Mouse (Mus musculus) layer of hippocampus, adult 18-20 months (tissue): Measurements from ENCODE around the gene Zfp654. TPM values are rescaled to one million over a fixed set of nuclear protein-coding genes. Genes with fewer than 3 reads are reported as not detected.

ENCODE experiments used
- DNase-seq, 2 experiments: peaks; one replicate each; pipeline ENCODE4 v3.0.0; 2022; ENCODE audit warnings: low spot score in 2 of 2
- total RNA-seq, 2 experiments: library from RNA; stranded (reverse); gene quantifications; 2 replicates each; pipeline ENCODE4 v1.2.3; 2021

The Zfp654 gene
- total RNA-seq, 2 experiments from 2014 or later = 16.2 to 16.6 TPM

DNA sequence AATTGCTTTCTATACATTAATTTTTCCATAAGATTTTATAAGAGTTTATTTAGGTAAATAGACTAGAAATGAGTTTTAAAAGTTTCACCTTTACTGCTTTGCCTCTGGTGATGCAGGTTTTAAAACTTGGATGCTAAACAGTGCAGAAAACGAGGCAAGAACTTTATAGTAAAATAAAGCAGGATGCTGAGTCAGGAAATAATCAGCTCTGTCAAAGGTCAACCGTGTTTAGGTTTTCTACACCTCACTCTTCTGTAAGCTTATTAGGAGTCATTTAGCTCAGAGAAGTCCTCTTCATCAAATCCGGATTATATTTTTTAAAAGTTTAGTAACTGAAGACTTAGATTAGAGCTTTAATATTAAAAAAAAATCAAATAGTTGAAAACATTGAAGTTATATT, 5.5 kb upstream of the Zfp654 start:
- DNase-seq = no peak

DNA sequence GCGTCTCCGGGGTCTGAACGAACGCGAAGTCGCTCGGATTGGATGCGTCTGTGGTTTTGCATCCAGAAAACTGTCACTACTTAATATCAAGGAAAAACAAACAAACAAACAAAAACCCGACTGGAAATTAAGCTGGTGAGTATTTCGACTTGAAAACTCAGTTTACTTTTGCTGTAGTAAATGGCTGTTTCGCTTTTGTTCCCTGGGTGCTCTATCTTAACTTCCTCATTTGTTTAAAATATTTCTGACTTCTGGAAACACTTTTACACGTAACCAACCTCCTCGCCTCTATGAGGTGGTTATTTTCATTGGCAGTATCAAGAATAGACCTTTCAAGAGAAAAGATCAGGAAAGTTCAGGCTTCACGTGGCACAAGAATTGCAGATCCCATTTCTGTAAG, 1.4 kb upstream of the Zfp654 start:
- no peak for DNase-seq

DNA sequence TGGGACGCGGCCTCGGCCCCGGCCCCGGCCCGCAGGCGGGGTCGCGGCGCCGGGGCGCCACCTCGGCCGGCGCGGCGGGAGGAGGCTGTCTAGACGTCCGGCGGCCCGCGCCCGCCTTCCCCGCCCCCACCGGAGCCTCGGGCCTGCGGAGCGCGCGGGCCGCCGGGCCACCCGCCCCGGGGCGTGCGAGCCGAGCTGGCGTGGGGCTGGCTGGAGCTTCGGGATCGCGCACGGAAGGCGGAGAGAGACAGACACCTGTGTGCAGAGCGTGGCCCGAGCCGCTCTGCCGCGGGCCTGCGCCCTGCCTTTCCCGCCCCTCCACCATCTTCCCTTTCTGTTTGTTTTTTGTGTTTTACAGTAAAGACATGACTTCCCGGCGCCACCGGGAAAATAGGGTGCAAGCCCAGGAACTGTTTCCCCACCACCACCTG, 1.0 kb upstream of the Zfp654 start:
- peak; percentile 9 to 35 for DNase-seq

DNA sequence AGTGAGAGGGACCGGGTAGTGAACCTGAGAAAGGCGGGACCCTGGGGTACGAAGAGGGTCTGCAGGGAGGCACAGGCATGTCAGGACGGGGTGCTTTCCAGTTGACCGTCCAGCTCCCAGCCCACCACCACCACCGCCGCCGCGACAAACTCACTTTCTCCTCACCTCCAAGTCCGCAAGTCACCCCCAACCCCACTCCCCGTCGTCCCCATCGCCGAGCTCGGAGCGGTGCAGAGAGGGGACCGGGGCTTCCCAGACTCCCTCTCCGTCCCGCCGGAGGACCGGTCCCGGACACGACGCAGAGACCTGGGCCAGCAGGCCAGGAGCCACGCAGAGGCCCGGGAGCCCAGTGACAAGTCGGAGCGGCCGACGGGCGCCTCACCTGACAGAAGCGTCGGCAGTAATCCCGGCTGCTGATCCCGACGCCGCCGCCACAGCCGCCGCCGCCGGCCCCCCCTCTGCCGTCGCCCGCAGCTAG, 328 bp downstream of the Zfp654 start:
- peak in 1 of 2 experiments; percentile 12 for DNase-seq

DNA sequence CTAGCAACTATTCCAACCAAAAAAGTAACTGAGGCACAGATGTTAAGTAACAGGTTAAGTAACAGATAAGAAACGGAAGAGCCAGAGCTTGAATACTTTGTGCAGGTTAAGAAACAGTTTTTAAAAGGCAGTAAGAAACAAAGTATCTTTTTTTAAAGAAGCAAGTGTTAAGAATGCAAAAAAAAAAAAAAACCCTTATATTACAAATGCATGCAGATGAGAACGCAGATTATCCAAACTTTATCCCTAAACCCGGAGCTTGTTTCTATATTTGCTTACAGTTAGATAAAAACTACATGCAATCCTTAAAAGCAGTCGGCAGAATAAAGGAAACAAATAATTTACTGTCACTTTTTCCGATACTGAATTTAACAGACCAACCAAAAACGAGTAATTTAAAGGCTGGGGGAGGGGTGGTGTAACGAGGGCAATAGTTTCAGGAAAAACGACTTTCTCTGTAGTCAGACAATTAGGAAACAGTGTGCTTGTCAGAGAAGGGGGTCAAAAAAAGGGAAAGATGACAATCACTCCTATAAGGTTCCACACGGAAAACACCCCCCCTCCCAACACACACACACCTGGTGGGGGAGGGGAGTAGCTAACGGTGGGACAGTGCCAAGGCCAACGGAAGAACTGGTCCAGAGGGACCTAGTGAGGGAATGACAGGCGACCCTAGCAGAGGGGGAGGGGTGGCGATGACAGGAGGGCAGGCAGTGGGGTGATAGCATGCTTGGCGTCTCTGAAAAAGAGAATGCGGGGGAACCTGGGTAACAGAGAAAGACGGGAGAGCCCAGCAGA, 966 bp downstream of the Zfp654 start:
- peak; percentile 3 to 27 for DNase-seq

DNA sequence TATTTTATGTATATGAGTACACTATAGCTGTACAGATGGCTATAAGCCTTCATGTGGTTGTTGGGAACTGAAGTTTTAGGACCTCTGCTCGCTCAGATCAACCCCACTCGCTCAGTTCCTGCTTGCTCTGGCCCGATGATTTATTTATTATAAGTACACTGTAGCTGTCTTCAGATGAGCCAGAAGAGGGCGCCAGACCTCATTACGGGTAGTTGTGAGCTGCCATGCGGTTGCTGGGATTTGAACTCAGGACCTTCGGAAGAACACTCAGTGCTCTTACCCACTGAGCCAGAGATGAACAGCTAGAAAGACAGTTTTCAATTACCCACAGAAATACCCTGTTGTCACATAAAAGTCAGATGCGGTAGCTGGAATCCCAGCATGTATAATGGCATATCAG, 5.5 kb downstream of the Zfp654 start:
- DNase-seq = no peak

DNA sequence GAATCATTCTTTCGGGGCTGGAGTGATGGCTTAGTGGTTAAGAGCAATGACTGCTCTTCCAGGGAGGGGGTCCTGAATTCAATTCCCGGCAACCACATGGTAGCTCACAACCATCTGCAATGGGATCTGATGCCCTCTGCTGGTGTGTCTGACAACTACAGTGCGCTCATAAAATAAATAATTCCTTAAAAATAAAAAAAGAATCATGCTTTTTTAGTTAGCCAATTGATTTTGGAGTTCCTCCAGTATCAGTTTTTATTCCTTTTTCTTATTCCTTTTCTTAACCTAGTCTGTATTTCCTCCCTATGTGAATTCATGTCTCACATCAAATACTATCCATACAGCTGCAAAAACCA, 9.1 kb downstream of the Zfp654 start:
- no peak for DNase-seq

DNA sequence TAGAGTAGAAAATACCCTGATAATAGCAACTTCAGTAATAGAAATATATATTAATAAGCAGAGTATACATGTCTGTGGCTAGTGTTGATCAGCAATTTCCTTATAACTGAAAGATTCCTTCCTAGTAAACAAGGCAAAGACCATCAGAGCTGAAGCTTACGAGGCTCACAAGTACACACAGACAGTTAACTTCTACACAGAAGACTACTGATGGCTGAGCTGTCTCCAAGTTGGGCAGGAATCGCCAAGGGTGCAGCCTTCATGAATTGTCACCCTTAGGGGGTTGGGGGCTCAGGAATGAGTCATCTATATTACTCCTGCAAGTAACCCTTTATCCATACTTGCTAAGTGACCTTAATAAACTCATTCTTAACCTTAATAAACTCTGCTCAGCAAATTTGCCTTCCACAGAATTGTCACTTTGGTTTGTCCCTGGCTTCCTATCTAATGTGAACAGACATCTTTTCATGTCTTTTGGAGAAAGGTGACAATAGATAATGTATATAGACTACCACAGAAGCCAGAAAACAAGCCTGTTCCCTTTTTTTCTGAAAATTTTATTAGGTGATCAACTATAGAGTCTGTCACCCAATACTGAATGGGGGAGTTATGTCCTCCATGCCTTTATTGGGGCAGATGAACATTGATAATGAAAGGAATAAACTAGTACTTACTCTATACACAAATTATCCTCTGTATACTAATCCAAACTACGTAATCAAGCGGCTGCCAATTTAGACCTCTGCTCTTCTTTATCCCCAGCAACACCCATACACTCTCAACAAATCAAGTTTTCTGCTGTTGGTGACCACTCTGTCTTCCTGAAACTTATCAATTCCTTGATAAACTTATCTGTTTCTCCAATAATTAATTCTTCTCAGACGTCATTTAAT, 9.7 kb downstream of the Zfp654 start:
- no peak for DNase-seq

DNA sequence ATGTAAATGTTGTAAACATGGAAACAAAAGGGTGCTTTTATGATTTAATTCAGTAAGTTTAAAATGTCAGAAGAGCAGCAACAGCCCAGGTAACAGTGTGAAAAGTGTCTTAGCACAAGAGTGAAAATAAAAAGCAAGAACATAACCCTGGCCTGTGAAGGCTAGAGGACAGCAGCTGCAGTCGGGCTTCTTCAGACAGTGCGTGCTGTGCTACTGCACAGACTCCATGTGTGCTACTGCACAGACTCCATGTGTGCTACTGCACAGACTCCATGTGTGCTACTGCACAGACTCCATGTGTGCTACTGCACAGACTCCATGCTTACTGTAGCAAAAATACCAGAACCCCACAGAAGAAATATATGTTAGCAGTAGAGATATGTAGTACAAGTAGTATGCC, 14.7 kb downstream of the Zfp654 start:
- no peak for DNase-seq

DNA sequence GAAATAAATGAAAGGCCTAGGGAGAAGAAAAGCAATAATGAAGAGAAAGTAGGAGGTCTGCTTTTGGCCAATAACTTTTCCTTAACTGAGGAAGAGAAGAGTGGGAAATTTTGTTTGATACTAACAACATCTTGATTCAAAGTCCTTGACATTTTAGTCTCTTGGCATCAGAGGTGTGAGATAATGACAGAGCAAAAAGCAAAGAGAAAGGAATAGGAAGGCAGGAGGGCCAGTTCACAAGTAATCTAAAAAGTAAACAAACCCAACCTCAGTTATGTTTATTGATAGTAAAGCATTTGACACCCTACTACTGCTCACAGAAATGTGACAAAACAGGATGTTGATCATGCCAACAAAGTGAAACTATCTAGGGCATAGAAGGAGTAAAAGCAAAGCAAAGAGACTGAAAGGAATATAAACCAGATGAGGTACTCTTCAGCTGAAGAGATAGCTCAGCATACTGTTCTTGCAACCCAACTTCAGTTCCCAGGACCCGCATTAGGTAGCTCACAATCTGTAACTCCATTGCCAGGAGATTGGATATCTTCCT, 15.4 kb downstream of the Zfp654 start:
- DNase-seq = no peak

DNA sequence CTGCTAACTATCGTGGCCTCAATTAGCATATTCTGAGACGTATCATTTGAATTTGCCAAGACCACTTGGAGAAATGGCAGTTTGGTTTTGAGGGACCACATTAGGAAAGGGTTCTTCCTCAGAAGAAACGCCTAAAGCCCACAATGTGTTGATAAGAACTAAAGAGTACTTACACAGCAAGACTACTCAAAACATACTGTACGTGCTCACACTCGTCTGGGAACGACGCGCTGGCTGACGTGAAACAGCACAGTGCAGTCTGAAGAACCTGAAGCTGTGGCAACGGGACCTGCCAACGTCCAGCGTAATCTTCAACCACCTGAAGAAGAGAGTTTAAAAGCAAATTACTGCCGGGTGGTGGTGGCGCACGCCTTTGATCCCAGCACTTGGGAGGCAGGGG, 21.2 kb downstream of the Zfp654 start:
- DNase-seq = no peak

DNA sequence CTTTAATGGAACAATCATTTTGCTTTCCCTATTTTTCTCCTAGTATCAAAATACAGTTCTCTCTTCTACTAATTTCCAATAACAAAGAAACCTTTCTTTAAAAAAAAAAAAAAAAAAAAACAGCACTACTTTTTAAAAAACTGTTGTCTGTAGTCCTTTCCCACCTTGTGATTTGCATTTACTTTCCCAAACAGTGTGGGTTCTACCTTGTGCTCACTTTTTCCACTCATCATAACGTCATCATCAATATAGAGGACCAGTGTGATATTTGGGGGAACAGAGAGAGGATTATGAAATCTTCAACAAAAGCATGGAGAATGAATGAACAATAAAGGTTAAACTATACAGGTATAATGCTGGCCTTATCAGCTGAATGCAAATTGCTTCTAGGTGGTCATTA, 27.0 kb downstream of the Zfp654 start:
- DNase-seq = no peak

DNA sequence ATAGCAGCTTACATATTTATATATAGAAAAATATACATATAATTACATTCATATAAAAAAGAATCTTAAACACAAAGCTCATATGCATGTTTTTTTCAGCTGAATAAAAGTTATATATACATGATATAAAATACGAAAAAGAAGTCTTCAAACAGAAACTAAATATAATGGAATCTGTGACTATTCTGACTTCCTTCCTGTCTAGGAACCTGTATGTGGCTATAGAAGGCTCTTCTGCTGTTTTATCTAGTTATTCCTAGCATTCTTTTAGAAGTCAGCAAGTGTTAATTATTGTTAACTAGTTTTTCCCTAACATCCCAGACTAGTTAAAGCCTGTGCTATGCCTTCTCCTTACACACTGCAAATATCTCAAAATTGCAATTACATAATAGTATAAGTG, 27.6 kb downstream of the Zfp654 start:
- no peak for DNase-seq

DNA sequence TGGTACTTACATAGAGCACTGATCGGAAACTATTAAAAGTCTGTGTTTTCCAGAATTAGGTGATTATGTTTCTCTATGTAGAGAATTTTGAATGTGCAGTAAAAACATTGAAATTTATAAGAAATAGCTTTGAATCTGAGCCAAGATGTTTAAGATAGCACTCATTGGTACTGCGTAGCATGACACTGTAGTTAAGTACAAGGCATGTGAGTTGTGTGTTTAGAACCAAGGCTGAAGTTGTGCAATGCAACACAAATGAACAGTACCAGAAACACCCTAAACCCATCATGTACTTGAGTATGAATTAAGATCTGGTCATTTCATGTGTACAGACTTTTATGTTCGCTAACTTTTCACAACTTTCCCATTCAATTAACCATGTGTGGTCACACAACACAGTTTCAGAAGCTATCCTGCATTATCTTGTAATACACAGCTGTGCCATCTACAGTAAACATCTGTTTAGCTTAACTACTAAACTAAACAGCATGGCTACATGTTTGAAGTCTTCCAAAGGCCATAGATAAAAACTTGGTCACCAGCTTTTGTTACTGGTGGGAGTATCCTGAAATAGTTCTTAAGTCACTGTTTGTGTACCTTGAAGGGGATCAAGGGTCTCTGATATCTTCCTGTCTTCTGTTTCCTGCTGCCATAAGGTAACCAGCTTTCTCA, 34.2 kb downstream of the Zfp654 start:
- no peak for DNase-seq

DNA sequence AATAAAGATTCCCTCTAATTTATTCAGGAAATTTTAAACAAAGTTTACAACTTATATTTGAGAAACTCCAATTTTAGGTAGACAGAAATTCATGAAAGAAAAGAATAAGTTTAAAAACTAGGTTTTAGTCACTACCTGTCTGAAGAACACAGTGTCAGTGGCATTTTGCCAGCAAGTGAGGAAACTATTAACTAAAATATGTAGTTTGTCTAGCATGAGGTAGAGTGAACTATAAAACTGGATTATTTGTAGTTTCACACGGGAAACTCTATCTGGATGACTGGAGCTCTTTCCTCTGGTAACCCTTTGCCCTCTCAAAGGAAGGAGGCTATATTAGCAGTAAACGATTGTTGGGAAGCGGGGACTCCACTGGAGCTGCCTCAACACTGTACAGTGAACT, 48.4 kb downstream of the Zfp654 start:
- DNase-seq = no peak

DNA sequence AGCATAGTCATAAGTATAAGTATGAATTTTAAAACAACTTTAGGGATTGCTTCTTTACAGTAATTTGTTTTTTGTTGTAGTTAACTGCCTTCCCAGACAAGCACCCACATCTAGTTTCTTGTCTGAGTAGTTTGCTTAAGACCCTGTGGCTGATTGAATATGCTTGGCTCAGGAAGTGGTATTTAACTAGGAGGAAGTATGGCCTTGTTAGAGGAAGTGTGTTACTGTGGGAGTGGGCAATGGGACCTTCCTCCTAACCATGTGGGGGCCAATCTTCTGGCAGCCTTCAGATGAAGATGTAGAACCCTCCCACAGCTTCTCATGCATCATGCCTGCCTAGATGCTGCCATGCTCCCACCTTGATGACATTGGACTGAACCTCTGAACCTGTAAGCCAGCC, 49.8 kb downstream of the Zfp654 start:
- DNase-seq = no peak

DNA sequence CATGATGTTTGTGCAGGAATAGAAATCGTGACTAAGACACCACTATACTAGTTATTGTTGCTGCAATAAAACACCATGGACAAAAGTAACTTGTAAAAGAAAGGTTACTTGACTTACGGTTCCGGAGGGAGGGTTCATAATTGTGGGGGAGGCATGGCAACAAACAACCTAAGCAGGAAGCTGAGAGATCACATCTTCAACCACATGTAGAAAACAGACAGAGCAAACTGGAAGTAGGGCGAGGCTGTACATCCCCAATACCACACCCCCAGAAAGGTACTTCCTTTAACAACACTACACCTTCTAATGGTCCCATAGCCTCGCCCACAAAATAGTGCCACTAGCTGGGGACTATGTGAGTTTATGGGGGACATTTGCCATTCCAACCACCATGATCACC, 51.1 kb downstream of the Zfp654 start:
- no peak for DNase-seq

DNA sequence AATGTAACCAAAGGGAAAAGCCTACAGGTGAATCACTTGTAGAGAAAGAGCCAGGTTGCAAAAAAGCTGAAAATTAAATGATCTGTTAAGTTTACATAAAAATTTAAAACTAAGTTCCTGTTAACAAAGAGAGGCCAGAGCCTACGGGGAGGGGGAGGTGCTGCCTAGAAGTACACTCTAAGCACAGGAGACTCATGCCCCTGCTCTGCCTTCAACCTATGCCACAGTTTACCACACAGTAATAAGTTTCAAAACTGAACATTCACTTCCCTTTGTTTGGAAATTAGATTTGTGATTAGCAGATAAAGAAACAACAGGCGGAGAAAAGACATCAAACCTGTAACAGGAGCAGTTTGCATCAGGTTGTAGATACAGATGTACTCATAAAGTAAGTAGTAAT, 56.6 kb downstream of the Zfp654 start:
- no peak for DNase-seq

DNA sequence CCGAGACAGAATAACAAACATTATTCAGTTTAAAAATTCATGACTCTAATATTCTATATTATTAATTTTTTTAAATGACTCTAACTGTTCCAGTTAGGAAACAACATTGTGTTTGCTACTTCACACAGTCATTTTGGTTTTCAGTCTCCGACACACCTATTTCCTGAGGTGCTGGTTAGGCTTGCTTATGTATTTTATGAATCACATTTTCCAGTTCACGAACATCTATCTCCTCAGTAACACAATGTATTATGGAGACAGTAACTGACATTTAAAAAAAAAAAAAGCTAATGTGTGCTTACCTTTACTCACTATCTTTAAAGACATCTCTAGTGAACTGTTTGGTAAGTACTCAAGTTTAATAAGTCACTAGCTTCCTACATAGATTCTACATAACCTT, 61.7 kb downstream of the Zfp654 start:
- no peak for DNase-seq

DNA sequence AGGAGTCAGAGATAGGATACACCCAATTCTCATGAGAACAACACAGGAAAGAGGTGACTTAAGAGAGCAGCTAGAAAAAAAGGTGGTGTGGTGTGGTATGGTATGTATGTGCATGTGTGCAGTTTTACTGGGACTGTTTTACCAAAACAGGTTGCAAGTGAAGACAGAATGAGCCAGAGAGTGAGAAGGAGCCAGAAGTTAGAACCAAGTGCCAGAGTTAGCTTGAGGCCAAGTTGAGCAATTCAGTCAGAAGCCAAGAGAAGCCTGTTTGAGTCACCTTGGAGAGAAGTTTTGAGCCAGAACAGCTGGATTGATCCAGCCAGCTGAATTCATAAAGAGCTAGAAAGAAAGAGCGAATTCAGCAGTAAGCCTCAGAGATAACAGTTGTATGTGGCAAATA, 75.9 kb downstream of the Zfp654 start:
- no peak for DNase-seq

DNA sequence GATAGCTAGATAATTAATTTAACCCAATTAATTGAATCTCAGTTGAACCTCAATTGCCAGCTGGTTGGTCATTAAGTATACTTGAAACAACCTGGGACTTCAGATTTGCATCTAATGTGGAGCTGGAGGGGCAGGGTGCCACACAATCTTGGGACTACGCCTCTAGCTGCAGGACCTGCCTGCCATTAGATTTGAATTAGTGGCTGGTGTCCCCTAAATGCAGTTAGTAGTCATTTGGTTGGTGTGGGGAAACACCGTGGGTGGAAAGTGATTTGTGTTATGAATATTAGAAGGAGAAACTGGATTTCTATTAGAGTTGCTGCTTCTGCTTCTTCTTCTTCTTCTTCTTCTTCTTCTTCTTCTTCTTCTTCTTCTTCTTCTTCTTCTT, 80.0 kb downstream of the Zfp654 start:
- DNase-seq = no peak
